Mouse (Mus musculus): ENCODE measurements around the gene Pik3c2g.

DNA sequence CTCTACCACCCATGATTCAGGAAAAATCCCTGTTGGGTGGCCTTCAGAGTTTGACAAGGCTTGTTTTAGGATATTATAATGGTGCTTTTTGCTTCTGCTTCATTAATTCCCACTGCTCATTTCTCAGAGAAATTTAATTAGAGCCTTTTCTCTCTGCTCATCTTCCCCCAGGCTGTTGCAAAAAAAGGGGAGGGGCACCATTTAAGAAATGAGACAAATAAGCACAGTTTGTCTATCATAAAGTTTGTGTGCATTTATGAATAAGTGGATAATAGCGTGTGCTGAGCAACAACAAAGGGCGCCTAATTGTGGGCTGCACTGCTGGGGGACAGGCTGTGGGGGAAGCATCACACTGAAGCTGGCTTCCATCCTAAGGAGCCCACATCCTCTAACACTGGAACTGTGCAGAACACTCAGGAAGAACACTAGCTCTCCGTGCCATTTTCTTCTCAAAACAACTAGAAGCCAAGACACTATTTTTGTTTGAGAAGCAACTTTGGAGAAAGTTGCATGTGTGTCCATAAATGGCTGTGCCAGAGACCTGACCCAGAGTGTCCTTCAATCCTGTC is 131.5 kb downstream of the Pik3c2g start:
- TF ChIP-seq CTCF (IDR thresholded peaks at IDR 0.05; ENCODE audit: low read depth, low read length), result no peak
- TF ChIP-seq GATA1 (IDR thresholded peaks at IDR 0.05; ENCODE audit: borderline replicate concordance, low read length), result no peak
- no peak for TF ChIP-seq TAL1 (conservative IDR thresholded peaks at IDR 0.05; ENCODE audit: low read depth, low read length)
- TF ChIP-seq GATA2 (IDR thresholded peaks at IDR 0.05; ENCODE audit: borderline replicate concordance, low read depth, low read length), result no peak

Data from G1E (cell line).